Mouse (Mus musculus): ENCODE measurements around the gene Mcm10. TPM values are rescaled to one million over a fixed set of nuclear protein-coding genes. Genes with fewer than 3 reads are reported as not detected.
A peak's percentile ranks its signal among the peaks of the same experiment; 100 is the strongest.

Gene Mcm10
- total RNA-seq, 2 experiments from 2014 or later: 1.2 to 1.3 TPM

DNA sequence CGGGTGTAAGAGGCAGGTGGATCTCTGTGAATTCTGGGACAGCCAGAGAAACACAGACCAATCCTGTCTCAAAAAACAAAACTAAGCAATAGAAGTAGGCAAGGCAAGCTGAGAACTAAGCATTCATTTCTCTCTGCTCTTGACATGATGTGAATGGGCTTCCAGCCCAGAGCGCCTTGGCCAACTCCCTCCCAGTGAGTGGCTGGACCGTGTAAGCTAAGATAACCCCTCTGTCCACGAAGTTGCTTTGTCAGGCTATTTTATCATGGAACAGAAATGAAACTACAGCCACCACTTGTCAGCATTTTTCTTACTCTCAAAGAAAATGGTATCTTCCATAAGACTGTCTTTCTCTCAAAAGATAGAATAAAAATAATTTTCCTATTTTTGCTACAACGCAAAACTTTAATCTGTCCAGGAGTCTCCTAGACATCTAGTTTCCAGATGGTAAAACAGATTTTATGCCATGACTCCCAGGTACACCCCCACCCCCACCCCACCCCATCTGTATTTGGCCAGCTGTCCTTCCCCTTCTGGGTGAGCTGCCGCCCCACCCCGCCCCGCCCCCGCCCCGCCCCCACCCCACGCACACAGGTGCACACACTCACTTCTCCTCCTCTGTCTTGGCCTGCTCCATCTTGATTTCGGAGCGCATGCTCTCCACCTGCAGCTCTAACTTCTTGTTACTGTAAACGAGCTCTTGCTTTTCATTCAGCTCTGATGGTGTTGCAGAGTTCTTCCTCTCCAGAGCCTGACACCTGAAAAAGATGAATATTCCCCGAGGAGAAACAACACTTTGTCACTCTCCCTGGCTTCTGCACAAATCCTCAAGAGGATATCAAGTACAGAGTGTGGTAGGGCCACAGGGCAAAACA lies 21.2 kb upstream of the Mcm10 start:
- intact Hi-C loops (cut with DNase I): loop anchor here (5.0 kb wide), 1 partner anchor 41 kb away; no protein-coding TSS in a partner anchor
- no peak for DNase-seq (ENCODE audit: low spot score in 2 of 2)

DNA sequence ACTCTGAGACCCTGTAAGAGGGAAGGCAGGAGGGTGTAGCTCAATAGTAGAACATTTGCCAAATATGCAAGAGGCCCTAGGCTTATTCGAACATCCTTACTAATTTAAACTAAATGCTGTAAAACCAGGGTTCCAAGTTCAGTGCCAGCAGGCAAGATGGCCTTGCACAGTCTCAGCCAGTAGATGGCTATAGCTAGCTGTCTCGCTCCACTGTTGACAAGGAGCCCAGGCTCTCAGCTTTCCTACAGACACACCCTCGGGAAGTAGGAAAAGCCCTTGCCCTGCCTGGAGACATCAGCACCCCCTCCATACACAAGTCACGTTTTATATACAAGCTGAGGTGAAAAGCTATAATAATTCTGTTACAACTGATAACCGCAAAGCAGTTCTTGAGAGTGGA lies 20.1 kb upstream of the Mcm10 start:
- intact Hi-C loops (cut with DNase I): loop anchor here (5.0 kb wide), 1 partner anchor 40 kb away; no protein-coding TSS in a partner anchor
- no peak for DNase-seq (ENCODE audit: low spot score in 2 of 2)

DNA sequence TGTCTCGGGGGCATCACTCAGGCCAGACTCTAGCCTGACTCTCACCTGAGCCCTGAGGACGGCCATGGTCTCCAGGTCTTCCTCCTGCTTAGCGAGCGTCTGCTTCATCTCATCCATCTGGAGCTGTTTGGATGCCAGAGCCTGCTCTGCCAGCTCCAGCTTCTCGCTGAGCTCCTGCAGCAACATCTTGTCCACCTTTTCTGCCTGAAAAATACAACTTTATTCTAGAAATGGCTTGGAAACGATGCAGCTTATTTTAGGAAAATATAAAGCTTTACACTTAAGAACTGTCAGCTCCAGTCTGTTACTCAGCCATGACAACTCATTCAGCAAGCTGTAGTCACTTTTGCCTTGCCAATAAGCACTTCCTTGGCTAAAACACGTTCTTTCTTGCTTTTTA lies 18.6 kb upstream of the Mcm10 start:
- peak in 1 of 2 experiments; percentile 72 for DNase-seq (ENCODE audit: low spot score in 2 of 2)
- intact Hi-C loops (cut with DNase I): loop anchor here (5.0 kb wide), 1 partner anchor 39 kb away; no protein-coding TSS in a partner anchor

DNA sequence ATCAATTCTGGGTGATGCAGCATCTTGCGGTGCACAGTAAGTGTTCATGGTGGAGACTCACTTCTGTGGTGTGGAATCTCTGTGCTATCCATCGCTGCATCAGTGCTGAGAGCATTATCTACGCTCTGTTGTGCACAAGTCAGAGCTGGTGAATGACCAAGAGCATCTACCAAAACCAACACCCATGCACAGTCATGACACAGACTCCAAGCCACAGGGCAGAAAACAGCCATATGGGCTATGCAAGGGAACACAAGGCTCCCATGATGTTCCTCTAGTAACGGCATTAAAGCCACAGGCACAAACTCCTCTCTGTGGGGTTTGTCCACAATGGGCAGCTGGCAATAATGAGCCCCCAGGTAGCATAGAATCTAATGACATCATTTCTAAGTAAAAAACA lies 17.2 kb upstream of the Mcm10 start:
- intact Hi-C loops (cut with DNase I): loop anchor here (5.0 kb wide), 1 partner anchor 38 kb away; no protein-coding TSS in a partner anchor
- no peak for DNase-seq (ENCODE audit: low spot score in 2 of 2)

DNA sequence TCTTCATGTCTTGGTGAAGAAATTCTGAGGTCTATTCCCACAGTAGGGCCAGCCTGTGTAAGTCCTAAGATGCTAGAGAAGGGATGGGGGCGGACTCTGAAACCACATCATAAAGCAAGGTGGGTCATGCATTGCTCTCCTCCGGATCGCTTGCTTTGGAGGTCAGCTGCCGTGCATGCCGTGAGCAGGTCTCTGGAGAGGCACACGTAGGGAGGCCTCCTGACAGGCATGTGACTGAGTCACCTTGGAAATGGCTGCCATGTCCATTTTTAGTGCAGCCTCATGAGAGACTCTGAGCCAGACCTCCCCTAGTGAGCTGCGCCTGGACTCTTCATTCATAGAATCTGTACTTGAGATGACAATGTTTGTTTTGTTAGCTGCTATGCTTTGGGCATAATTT lies 15.5 kb upstream of the Mcm10 start:
- DNase-seq (ENCODE audit: low spot score in 2 of 2): no peak
- intact Hi-C loops (cut with DNase I): no loop called here

DNA sequence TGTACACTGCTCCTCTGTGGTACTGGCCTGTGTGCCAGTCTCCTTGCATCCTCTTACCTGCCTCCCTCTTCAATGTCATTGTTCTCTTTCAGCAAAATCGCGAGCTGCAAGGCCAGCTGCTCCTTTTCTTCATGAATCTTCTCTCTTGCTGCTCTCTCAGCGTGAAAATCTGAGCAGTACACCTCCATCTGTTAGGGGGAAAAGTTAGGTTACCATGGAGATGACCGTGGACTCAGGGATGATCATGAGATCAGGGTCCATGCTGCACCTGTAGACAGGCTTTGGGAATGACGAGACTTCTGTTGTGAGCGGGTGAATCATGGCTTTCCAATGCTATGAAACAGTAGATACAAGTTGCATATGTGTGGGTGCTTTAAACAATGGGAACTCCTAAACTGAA lies 14.5 kb upstream of the Mcm10 start:
- DNase-seq (ENCODE audit: low spot score in 2 of 2): no peak
- intact Hi-C loops (cut with DNase I): no loop called here

DNA sequence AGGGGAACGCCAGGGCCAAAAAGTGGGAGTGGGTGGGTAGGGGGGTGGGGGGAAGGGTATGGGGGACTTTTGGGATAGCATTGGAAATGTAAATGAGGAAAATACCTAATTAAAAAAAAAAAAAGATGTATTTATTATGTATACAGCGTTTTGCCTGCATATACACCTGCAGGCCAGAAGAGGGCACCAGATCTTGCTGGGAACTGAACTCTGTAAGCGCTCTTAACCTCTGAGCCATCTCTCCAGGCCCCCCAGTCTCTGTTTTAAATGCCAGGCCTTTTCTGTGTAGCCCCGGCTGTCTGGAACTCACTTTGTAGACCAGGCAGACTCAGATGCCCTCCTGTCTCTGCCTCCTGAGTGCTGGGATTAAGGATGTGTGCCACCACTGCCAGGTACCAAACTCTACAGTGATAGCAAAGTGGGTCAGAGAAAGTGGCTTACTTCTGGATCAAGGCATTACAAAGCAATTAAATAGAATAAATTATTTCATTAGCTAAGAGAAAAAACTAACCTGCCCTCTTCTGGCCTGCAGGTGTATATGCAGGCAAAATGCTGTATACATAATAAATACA lies 12.7 kb upstream of the Mcm10 start:
- intact Hi-C loops (cut with DNase I): no loop called here
- DNase-seq (ENCODE audit: low spot score in 2 of 2): no peak

DNA sequence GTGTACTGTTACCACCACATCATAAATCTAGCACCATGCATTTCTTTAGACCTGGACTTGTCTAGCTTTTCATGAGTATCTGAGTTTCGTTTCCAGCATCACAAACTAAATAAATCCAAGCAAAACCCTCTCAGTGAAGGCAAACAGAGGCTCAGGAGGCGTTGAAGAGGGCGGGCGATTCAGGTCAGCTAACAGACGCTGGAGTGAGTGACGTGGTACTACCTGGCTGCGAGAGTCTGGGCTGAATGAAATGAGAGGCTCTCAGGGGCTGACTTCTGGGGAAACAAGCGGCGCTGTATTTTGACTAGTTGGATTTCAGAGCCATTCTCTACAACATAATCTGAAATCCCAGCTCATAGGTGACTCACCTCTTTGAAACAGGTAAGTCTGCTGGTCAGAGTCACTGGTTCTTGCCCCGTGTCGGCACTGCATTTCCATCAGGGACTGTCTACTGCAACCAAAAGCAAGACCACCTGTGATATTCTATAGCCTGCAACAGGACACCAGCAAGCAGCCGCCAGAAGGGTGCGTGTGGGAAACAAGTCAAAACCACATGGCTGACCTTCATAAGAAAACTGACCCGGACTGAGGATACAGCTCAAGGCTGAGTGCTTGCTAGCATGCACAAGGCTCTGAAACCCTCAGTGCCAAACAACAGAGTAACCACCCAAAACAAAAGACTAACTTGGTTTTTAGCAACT lies 11.3 kb upstream of the Mcm10 start:
- DNase-seq (ENCODE audit: low spot score in 2 of 2): no peak
- intact Hi-C loops (cut with DNase I): loop anchor here (5.0 kb wide), 1 partner anchor 107 kb away; the partner anchor contains the start of gene Phyh

DNA sequence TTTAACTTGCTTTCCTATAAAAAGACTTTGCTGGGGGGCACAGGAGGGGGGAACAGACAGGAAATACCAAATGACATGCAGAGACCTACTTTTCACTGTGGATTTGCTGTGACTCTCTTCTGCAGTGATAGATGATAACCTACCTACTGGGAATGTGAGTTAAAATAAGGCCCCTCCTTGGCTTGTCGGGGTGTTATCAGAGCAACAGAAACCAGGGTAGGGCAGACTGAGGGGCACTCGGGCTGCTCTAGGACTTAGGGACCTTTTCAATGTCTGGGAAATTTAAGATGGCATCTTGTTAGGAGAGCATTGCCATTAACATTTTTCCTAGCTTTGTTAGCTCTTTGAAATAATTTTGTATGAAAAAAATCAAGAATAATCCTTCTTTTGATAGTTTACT lies 10.7 kb upstream of the Mcm10 start:
- DNase-seq (ENCODE audit: low spot score in 2 of 2): no peak
- intact Hi-C loops (cut with DNase I): loop anchor here (5.0 kb wide), 1 partner anchor 106 kb away; the partner anchor contains the start of gene Phyh

DNA sequence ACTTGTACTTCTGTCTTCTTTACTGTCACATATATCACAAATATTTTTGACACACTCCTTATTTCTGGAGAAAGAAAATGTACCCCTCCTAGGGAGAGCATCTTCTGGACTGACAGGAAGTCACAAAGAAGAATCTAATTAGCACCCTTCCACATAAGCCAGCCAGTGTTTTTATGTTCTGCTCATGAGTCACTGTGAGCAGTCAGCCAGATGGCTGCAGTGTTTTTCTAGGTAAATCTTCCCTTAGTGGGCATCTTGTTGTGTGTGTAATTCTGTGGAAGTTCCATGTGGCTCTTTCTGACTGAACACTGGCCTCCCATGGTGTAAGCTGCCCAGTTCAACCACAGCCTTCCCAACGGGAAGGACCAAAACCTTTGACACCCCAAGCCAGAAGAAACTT lies 7.1 kb upstream of the Mcm10 start:
- peak; percentile 50 to 90 for DNase-seq (ENCODE audit: low spot score in 2 of 2)
- intact Hi-C loops (cut with DNase I): loop anchor here (5.0 kb wide), 1 partner anchor 102 kb away; the partner anchor contains the start of gene Phyh

DNA sequence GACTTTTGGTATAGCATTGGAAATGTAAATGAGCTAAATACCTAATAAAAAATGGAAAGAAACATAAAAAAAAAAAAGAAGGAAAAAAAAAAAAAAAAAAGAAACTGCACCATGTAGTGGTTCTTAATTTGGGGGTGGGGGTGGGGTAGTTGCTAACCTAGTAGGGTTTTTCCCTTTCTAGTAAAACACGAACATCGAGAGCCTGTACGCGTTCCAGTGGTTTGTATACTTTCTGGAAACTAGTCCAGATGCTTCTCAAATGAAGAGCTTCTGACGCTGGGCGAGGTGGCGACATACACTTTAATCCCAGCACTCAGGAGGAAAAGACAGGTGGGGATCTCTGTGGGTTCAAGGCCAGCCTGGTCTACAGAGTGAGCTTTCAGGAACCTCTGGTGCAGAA lies 4.3 kb upstream of the Mcm10 start:
- DNase-seq (ENCODE audit: low spot score in 2 of 2): no peak
- intact Hi-C loops (cut with DNase I): no loop called here

DNA sequence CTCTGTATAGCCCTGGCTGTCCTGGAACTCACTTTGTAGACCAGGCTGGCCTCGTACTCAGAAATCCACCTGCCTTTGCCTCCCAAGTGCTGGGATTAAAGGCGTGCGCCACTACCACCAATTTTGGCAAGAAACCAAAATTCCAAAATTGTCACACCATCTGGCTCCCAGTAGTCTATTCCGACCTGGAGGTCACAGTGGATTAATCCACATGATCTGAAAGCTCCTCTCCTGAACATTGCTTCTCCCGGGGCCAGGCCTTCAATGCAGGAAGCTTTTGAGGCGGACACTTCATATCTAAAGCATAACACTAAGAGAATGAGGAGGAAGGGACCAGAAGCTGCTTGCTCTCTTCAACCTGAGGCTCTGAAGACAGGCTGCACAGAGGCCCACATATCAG lies 2.9 kb upstream of the Mcm10 start:
- no peak for DNase-seq (ENCODE audit: low spot score in 2 of 2)
- intact Hi-C loops (cut with DNase I): no loop called here

DNA sequence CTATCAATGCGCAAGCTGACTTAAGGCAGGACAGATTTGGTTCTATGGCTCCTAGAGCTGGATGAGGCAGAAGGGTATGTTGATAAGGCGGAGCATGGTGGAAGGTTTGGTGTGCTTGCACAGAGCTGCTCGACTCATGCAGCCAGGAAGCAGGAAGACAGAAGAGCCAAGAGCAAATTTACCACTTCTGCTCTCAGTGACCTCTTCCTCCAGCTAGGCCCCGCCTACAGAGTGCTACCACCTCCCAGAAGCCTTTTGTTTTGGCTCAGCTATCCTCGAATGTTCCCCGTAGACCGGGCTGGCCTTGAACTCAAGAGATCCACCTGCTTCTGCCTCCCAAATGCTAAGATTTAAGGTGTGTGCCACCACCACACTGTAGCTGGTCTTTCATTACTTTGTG lies 2.0 kb upstream of the Mcm10 start:
- intact Hi-C loops (cut with DNase I): no loop called here
- DNase-seq (ENCODE audit: low spot score in 2 of 2): no peak

DNA sequence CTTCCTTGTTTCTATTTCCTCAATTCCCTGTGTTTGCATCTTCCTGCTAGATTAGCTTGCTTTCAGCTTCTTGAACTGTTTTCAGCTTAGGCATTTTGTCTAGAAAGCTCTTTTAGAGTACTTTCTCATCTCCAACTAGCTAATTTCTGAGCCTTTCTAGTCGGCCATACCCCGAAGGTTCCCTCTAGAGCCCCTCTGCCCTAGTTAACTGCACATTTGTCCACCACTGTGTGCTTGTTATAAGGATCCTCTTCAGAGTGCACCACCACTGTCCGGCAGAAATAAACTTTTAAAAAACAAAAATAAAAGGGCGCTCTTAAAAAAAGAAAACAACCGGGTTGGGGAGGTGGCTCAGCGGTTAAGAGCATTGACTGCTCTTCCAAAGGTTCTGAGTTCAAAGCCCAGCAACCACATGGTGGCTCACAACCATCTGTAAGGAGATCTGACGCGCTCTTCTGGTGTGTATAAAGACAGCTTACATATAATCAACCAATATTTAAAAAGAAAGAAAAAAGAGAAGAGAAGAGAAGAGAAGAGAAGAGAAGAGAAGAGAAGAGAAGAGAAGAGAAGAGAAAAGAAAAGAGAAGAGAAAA lies 597 bp downstream of the Mcm10 start:
- DNase-seq (ENCODE audit: low spot score in 2 of 2): no peak
- intact Hi-C loops (cut with DNase I): no loop called here

DNA sequence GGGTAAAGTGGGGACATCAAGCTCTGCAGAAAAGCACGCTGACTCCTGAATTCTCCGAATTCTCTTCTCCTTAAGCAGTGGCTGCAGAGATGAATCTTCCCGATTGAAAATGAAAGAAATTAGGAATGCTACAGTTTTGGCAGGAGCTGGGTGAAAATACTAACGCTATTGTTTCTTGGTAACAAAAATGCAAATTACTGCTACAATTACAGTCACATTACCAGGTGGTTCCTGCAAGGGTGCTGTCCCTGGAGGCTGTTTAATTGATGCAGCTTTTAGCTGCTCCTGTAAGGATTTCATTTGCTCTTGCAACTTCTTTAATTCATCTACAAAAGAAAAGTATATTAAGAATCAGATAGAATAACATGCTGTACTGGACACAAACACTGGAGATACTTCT lies 5.5 kb downstream of the Mcm10 start:
- intact Hi-C loops (cut with DNase I): no loop called here
- no peak for DNase-seq (ENCODE audit: low spot score in 2 of 2)

DNA sequence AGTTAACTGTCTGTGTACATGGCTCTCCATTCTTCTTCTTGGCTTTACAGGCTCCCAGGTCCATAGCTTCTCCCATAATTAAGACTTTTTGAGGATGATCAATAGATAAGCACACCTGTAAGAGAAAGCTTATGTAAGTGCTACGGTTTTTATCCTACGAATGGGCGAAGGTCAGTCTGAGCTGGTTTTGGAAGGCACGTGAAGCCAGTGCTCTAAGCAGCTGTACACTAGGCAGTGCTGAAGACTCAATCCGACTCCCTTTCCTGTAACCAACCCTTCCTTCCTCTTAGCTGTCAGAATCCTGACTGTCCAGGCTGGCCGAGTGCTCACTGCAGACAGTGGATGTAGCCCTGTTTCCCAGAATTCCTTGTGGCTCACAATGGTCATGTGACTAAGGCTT lies 11.3 kb downstream of the Mcm10 start:
- intact Hi-C loops (cut with DNase I): no loop called here
- DNase-seq (ENCODE audit: low spot score in 2 of 2): no peak

DNA sequence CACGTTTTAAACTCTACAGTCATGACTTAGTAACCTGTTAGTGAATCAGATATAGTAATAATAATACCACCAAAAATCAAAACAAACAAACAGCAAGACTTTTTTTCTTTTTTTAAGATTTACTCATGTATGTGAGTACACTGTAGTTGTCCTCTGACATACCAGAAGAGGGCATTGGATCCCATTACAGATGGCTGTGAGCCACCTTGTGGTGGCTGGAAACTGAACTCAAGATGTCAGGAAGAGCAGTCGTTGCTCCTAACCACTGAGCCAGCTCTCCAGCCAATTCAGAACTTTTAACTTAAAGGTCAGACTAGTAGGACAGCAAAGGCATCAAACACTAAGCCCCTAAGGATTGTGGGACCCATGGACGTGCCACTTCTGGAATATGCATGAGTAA lies 13.7 kb downstream of the Mcm10 start:
- intact Hi-C loops (cut with DNase I): no loop called here
- DNase-seq (ENCODE audit: low spot score in 2 of 2): no peak

DNA sequence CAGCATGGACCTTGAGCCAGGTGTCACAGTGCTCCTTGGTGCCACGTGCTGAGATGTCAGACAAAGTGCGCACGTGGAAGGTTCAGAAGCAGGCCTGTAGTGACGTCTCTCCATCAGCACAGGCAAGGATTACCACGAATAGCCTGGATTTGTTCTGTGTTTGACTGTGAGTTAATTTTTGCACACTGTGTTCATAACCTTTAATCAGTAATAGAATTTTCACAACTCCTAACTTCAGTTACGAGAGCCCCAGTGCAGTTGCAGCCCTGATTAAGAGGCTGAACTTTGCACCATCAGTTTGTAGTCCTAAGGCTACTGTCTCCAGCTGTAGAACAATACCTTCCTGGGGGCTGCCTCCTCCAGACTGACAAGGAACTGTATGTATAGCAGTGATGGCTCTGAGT lies 16.2 kb downstream of the Mcm10 start:
- intact Hi-C loops (cut with DNase I): no loop called here
- DNase-seq (ENCODE audit: low spot score in 2 of 2): no peak

DNA sequence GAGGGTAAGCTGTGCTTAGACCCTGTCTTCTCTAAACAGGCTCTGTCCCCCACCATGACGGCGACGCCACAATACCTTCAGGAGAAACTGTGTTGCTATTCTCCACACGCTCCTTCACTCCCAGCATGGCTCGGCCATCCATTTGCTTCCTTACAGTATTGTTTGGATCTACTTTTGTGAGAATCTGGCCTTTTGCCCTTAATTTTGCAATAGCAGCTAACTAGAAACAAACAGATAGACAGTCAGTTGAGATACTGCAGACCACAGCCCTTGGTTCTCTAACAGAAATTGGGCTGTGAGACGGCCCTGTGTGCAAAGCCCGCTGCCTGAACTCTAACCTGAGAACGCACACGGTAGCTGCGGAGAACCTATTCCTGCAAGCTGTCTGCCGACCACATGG lies 16.9 kb downstream of the Mcm10 start:
- no peak for DNase-seq (ENCODE audit: low spot score in 2 of 2)
- intact Hi-C loops (cut with DNase I): no loop called here

DNA sequence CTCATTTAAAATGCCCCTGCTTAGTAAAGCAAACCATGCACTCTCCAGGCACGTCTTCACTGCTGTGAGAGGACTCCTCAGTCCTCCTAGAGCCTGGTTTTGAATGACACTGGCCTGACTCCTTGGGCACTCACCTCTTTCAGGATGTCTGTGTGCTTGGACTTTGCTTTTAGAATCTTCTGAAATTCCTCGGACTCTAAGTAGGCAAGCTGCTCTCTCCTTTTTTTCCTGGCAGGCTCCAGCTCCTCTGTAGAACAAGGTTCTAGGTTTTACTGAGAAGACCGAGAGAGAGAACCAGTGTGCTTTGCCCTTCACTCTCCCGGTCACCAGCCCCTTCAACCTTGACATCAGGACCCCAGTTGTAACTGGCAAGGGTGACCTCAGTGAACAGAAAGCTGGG lies 18.2 kb downstream of the Mcm10 start:
- no peak for DNase-seq (ENCODE audit: low spot score in 2 of 2)
- intact Hi-C loops (cut with DNase I): loop anchor here (5.0 kb wide), 2 partner anchors 38 to 77 kb away; partner anchors contain the start of gene Phyh
